Mouse (Mus musculus) embryonic fibroblast, embryonic 13.5 days (primary cell): ENCODE data around the gene Ccdc63.

Experiments
- CTCF ChIP-seq: IDR thresholded peaks from 2 replicates; pipeline ENCODE4 v1.5.1; 2011; ENCODE audit warnings: mild to moderate bottlenecking, control low read depth, low read length, moderate library complexity, borderline replicate concordance; ENCODE audit not compliant: insufficient read depth
- POLR2A ChIP-seq: IDR thresholded peaks from 2 replicates; pipeline ENCODE4 v1.6.1; 2011; ENCODE audit warnings: low read depth, mild to moderate bottlenecking, control low read depth, low read length, moderate library complexity

DNA sequence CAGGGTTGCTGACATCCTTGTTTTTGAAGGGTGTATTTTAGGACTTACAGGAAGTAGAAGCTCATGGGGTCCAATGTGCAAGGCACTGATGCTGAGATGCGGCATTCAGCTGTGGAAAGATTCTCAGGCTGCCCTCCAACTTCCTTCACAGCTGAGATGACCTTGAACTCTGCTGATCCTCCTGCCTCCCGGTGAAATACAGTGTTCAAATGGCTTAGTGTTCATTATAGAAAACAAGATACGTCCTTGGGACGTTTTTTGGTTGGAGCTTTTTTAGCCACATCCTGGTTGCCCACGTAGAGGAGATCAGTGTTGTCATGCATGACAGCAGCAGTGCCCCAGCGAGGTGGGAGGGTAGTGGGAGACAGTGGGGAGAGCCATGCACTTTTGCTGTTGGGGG, 22.6 kb upstream of the Ccdc63 start:
- TF ChIP-seq CTCF (no peak), POLR2A (no peak)
